Mouse (Mus musculus) ES-Bruce4 (cell line): ENCODE data around the gene Apoa2.

Experiments used
- CTCF ChIP-seq: IDR thresholded peaks from one replicate; pipeline ENCODE4 v1.8.1; 2011; ENCODE audit warnings: low read depth, low read length
- EP300 ChIP-seq: IDR thresholded peaks from 2 replicates; pipeline ENCODE4 v1.6.1; 2011; ENCODE audit warnings: low read depth, low read length; ENCODE audit not compliant: insufficient read depth
- POLR2A ChIP-seq: IDR thresholded peaks from one replicate; pipeline ENCODE4 v1.8.1; 2011; ENCODE audit warnings: low read length; ENCODE audit not compliant: insufficient read depth

DNA sequence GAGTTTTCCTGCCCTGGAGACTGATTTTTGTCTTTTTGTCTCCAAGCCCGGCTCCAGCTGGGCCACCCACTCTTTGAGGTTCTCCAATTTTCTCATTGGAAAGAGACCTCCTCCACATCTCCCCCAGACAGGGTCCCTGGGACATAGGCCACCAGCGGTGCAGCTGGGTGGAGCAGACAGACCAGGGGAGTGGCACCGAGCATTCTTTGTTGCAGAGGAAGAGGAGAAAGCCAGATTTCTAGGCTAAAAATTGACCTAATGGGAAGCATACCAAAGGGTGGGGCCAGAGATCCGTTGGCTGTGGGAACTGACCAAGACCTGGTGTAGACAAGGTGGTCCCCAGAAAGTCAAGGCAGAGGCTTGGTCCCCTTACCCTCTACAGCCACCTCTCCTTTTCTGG is 23.1 kb downstream of the Apoa2 start:
- TF ChIP-seq POLR2A (no peak), CTCF (no peak), EP300 (no peak)
